In genomic region chr19:28900771-28901170, GRCm38 (mm10) we compare ENCODE assay signal across 26 mouse cellular contexts.
"Had no signal": no experiment of that assay in that cellular context is flagged by ENCODE, and none has a peak within 500 bp of the region (broad histone marks: within the 10 kb centered on the region; RNA-seq: fewer than 3 reads in every experiment).

No protein-coding gene starts in this region.

- DNase-seq: cerebellum, adult 8-10 months; cerebellum, adult 9-10 months; cerebellum, adult 9-11 months; cerebellum, postnatal 10 days; cerebellum, postnatal 14 days; cerebellum, postnatal 25 days; cerebellum, postnatal 36 days; embryo, embryonic 11 days; forebrain, postnatal 0 days; gastrocnemius, adult 2 months; gastrocnemius, postnatal 10 days; gastrocnemius, postnatal 14 days; gastrocnemius, postnatal 25 days; gastrocnemius, postnatal 36 days; heart, adult 11 months; heart, adult 18-20 months; heart, adult 2 months had no signal

- H3K4me3 ChIP-seq: embryonic facial prominence, embryonic 10.5 days; embryonic facial prominence, embryonic 12.5 days; embryonic facial prominence, embryonic 13.5 days; embryonic facial prominence, embryonic 15.5 days; erythroblast, embryonic 14.5 days; forebrain, embryonic 10.5 days; forebrain, embryonic 12.5 days; forebrain, embryonic 13.5 days; forebrain, embryonic 15.5 days; gastrocnemius, adult 2 months; heart, adult 2 months had no signal

- H3K27ac ChIP-seq: embryonic facial prominence, embryonic 10.5 days; embryonic facial prominence, embryonic 12.5 days; embryonic facial prominence, embryonic 13.5 days; embryonic facial prominence, embryonic 15.5 days; forebrain, embryonic 10.5 days; forebrain, embryonic 12.5 days; forebrain, embryonic 13.5 days; forebrain, embryonic 15.5 days; gastrocnemius, adult 2 months; heart, adult 2 months had no signal
